Mouse (Mus musculus) thymus, adult 2 months (tissue): ENCODE measurements around the gene Adh7.

Experiments
- CTCF ChIP-seq: fragments of 200-500 bp; IDR thresholded peaks from 2 replicates; pipeline ENCODE4 v1.5.1; 2012; ENCODE audit warnings: mild to moderate bottlenecking, control low read depth, low read length, moderate library complexity, borderline replicate concordance; ENCODE audit not compliant: control insufficient read depth, poor library complexity, insufficient read depth; ENCODE audit errors: extremely low read depth
- POLR2A ChIP-seq: fragments of 200-500 bp; IDR thresholded peaks from 2 replicates; pipeline ENCODE4 v1.6.1; 2012; ENCODE audit warnings: mild to moderate bottlenecking, low read length, control low read depth, moderate library complexity; ENCODE audit not compliant: control insufficient read depth, poor library complexity, insufficient read depth; ENCODE audit errors: extremely low read depth

DNA sequence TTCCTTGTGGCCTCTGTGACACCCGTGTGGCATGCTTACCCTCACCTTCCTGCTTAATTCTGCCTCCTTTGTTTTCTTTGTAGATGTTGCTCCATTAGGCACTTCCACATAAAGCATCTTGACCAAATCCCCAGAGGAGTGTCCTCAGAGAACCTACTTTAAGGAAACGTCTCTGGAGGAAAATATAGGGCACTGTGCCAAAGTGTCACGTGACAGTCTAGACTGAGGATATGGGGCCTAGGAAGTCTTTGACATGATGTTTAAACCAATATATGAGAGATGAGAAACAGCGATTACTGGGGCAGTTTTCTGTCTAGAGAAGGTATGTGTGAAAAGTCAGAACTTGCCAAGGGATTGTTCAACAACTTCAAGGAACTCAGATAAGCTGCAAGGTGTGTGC is 32.3 kb upstream of the Adh7 start:
- TF ChIP-seq POLR2A (no peak), CTCF (no peak)
